Mouse (Mus musculus) MEL (cell line): ENCODE data around the gene Ogg1. TPM values are rescaled to one million over a fixed set of nuclear protein-coding genes. Genes with fewer than 3 reads are reported as not detected.

Source experiments
- DNase-seq: peaks from one replicate; pipeline ENCODE4 v3.0.0; 2011; ENCODE audit warnings: low read depth, low spot score
- H3K27ac ChIP-seq: 2 replicates; pipeline ENCODE4 v1.5.1; 2012; ENCODE audit warnings: low read depth, mild to moderate bottlenecking, control low read depth, low read length, moderate library complexity; ENCODE audit not compliant: control insufficient read depth
- H3K27me3 ChIP-seq, 2 experiments: fragments of 150-350 bp in 1 of 2; sonication (generic) in 1 of 2; 2 replicates each; pipeline ENCODE4 v1.6.1; 2012; ENCODE audit warnings: low read length in 2 of 2, mild to moderate bottlenecking in 2 of 2, improper control_type of control experiment in 1 of 2, moderate library complexity in 1 of 2; ENCODE audit not compliant: insufficient read depth in 2 of 2, control insufficient read depth in 1 of 2
- H3K36me3 ChIP-seq, 2 experiments: 2 replicates each; pipeline ENCODE4 v1.6.1; 2012 to 2014; ENCODE audit warnings: low read length in 2 of 2, improper control_type of control experiment in 1 of 2, inconsistent platforms in 1 of 2, mild to moderate bottlenecking in 1 of 2; ENCODE audit not compliant: insufficient read depth in 2 of 2, control insufficient read depth in 1 of 2
- H3K4me1 ChIP-seq, 2 experiments: fragments of 150-350 bp in 1 of 2; sonication (generic) in 1 of 2; 2 replicates each; pipeline ENCODE4 v1.6.1; 2012; ENCODE audit warnings: low read length in 2 of 2, improper control_type of control experiment in 1 of 2, mild to moderate bottlenecking in 1 of 2; ENCODE audit not compliant: insufficient read depth in 2 of 2, control insufficient read depth in 1 of 2
- H3K4me3 ChIP-seq, 2 experiments: fragments of 150-350 bp in 1 of 2; sonication (generic) in 1 of 2; 2 replicates each; pipeline ENCODE4 v1.5.1; 2012; ENCODE audit warnings: low read depth in 2 of 2, low read length in 2 of 2, mild to moderate bottlenecking in 2 of 2, moderate library complexity in 2 of 2, control low read depth in 1 of 2, improper control_type of control experiment in 1 of 2; ENCODE audit not compliant: control insufficient read depth in 1 of 2, insufficient read depth in 1 of 2
- H3K79me2 ChIP-seq: 2 replicates; pipeline ENCODE4 v1.6.1; 2012; ENCODE audit warnings: mild to moderate bottlenecking, low read length, moderate library complexity; ENCODE audit not compliant: control insufficient read depth, poor library complexity, insufficient read depth
- H3K9ac ChIP-seq: 2 replicates; pipeline ENCODE4 v1.6.1; 2012; ENCODE audit warnings: low read depth, mild to moderate bottlenecking, control low read depth, low read length, moderate library complexity; ENCODE audit not compliant: control insufficient read depth, poor library complexity, severe bottlenecking
- H3K9me3 ChIP-seq: fragments of 150-350 bp; sonication (generic); replicated peaks from 2 replicates; pipeline ENCODE4 v1.6.1; 2012; ENCODE audit warnings: mild to moderate bottlenecking, low read length, improper control_type of control experiment, moderate library complexity; ENCODE audit not compliant: insufficient read depth
- BHLHE40 ChIP-seq: IDR thresholded peaks from 2 replicates; pipeline ENCODE4 v1.6.1; 2012; ENCODE audit warnings: low read depth, mild to moderate bottlenecking, inconsistent platforms, low read length, improper control_type of control experiment, borderline replicate concordance
- CHD1 ChIP-seq: IDR thresholded peaks from 2 replicates; pipeline ENCODE4 v1.6.1; 2012; ENCODE audit warnings: low read depth, mild to moderate bottlenecking, inconsistent platforms, low read length, improper control_type of control experiment
- CTCF ChIP-seq, 3 experiments: IDR thresholded peaks in 2 of 3; conservative IDR thresholded peaks in 1 of 3; 2 replicates each; pipeline ENCODE4 v1.5.1; 2011 to 2012; ENCODE audit warnings: low read length in 3 of 3, low read depth in 2 of 3, mild to moderate bottlenecking in 2 of 3, improper control_type of control experiment in 1 of 3, inconsistent platforms in 1 of 3, mixed read lengths in 1 of 3, moderate library complexity in 1 of 3; ENCODE audit not compliant: control insufficient read depth in 1 of 3, insufficient read depth in 1 of 3, poor library complexity in 1 of 3, severe bottlenecking in 1 of 3
- E2F4 ChIP-seq: IDR thresholded peaks from 2 replicates; pipeline ENCODE4 v1.6.1; 2011; ENCODE audit warnings: low read depth, low read length, improper control_type of control experiment, borderline replicate concordance
- ELF1 ChIP-seq: IDR thresholded peaks from 2 replicates; pipeline ENCODE4 v1.6.1; 2014; ENCODE audit warnings: low read depth, mild to moderate bottlenecking, inconsistent platforms, low read length, improper control_type of control experiment, moderate library complexity
- GATA1 ChIP-seq: IDR thresholded peaks from 2 replicates; pipeline ENCODE4 v1.6.1; 2011; ENCODE audit warnings: low read depth, low read length, improper control_type of control experiment
- HCFC1 ChIP-seq: IDR thresholded peaks from 2 replicates; pipeline ENCODE4 v1.6.1; 2012; ENCODE audit warnings: low read depth, mild to moderate bottlenecking, inconsistent platforms, low read length, improper control_type of control experiment, moderate library complexity
- KAT2A ChIP-seq: conservative IDR thresholded peaks from 2 replicates; pipeline ENCODE4 v1.6.1; 2012; ENCODE audit warnings: low read depth, low read length, improper control_type of control experiment, inconsistent platforms
- MAFK ChIP-seq: IDR thresholded peaks from 2 replicates; pipeline ENCODE4 v1.6.1; 2011; ENCODE audit warnings: low read depth, mild to moderate bottlenecking, low read length, improper control_type of control experiment, borderline replicate concordance
- MAX ChIP-seq: IDR thresholded peaks from 2 replicates; pipeline ENCODE4 v1.6.1; 2011; ENCODE audit warnings: low read length, improper control_type of control experiment
- MAZ ChIP-seq: IDR thresholded peaks from 2 replicates; pipeline ENCODE4 v1.6.1; 2012; ENCODE audit warnings: low read depth, mild to moderate bottlenecking, inconsistent platforms, low read length, improper control_type of control experiment
- MEF2A ChIP-seq: IDR thresholded peaks from 2 replicates; pipeline ENCODE4 v1.6.1; 2014; ENCODE audit warnings: low read depth, mild to moderate bottlenecking, inconsistent platforms, low read length, improper control_type of control experiment; ENCODE audit not compliant: poor library complexity, insufficient replicate concordance, severe bottlenecking; ENCODE audit errors: extremely low read depth
- MXI1 ChIP-seq: IDR thresholded peaks from 2 replicates; pipeline ENCODE4 v1.6.1; 2011; ENCODE audit warnings: mild to moderate bottlenecking, low read depth, low read length, improper control_type of control experiment
- MYC ChIP-seq: IDR thresholded peaks from 2 replicates; pipeline ENCODE4 v1.6.1; 2011; ENCODE audit warnings: low read depth, mild to moderate bottlenecking, low read length, improper control_type of control experiment, moderate library complexity
- NELFE ChIP-seq: IDR thresholded peaks from 2 replicates; pipeline ENCODE4 v1.6.1; 2011; ENCODE audit warnings: low read depth, low read length, improper control_type of control experiment
- NRF1 ChIP-seq: IDR thresholded peaks from 2 replicates; pipeline ENCODE4 v1.6.1; 2014; ENCODE audit warnings: low read depth, mild to moderate bottlenecking, inconsistent platforms, low read length, improper control_type of control experiment, moderate library complexity; ENCODE audit not compliant: poor library complexity, insufficient read depth, severe bottlenecking
- POLR2A ChIP-seq, 2 experiments: IDR thresholded peaks; 2 replicates each; pipeline ENCODE4 v1.6.1; 2011 to 2012; ENCODE audit warnings: low read length in 2 of 2, mild to moderate bottlenecking in 2 of 2, control low read depth in 1 of 2, improper control_type of control experiment in 1 of 2, low read depth in 1 of 2, moderate library complexity in 1 of 2; ENCODE audit not compliant: control insufficient read depth in 1 of 2, insufficient read depth in 1 of 2, poor library complexity in 1 of 2
- POLR2AphosphoS2 ChIP-seq: IDR thresholded peaks from 2 replicates; pipeline ENCODE4 v1.6.1; 2011; ENCODE audit warnings: low read length, improper control_type of control experiment
- POLR2AphosphoS5 ChIP-seq: IDR thresholded peaks from 2 replicates; pipeline ENCODE4 v1.6.1; 2012; ENCODE audit warnings: low read depth, borderline replicate concordance, mild to moderate bottlenecking, inconsistent platforms, low read length, moderate library complexity, mixed read lengths
- RAD21 ChIP-seq: IDR thresholded peaks from 2 replicates; pipeline ENCODE4 v1.6.1; 2011; ENCODE audit warnings: mild to moderate bottlenecking, low read depth, low read length, improper control_type of control experiment
- SIN3A ChIP-seq: IDR thresholded peaks from 2 replicates; pipeline ENCODE4 v1.6.1; 2012; ENCODE audit warnings: low read length, improper control_type of control experiment, inconsistent platforms
- SMC3 ChIP-seq: IDR thresholded peaks from 2 replicates; pipeline ENCODE4 v1.6.1; 2011; ENCODE audit warnings: low read depth, low read length, improper control_type of control experiment
- TCF12 ChIP-seq: IDR thresholded peaks from 2 replicates; pipeline ENCODE4 v1.6.1; 2014; ENCODE audit warnings: low read depth, mild to moderate bottlenecking, inconsistent platforms, low read length, improper control_type of control experiment, moderate library complexity
- UBTF ChIP-seq: IDR thresholded peaks from 2 replicates; pipeline ENCODE4 v1.6.1; 2012; ENCODE audit warnings: low read depth, mild to moderate bottlenecking, inconsistent platforms, low read length, improper control_type of control experiment, moderate library complexity, borderline replicate concordance; ENCODE audit not compliant: insufficient read depth
- USF2 ChIP-seq, 2 experiments: IDR thresholded peaks; 2 replicates each; pipeline ENCODE4 v1.6.1; 2011 to 2012; ENCODE audit warnings: improper control_type of control experiment in 2 of 2, low read length in 2 of 2, borderline replicate concordance in 1 of 2, inconsistent platforms in 1 of 2, low read depth in 1 of 2, mild to moderate bottlenecking in 1 of 2; ENCODE audit not compliant: insufficient read depth in 1 of 2
- ZKSCAN1 ChIP-seq: IDR thresholded peaks from 2 replicates; pipeline ENCODE4 v1.6.1; 2012; ENCODE audit warnings: low read depth, mild to moderate bottlenecking, inconsistent platforms, low read length, improper control_type of control experiment, moderate library complexity
- ZMIZ1 ChIP-seq: IDR thresholded peaks from 2 replicates; pipeline ENCODE4 v1.6.1; 2012; ENCODE audit warnings: low read depth, mild to moderate bottlenecking, inconsistent platforms, low read length, improper control_type of control experiment, moderate library complexity
- polyA plus RNA-seq, 2 experiments: library from polyadenylated mRNA; stranded (reverse) in 1 of 2; unstranded in 1 of 2; fragments of >175 nt in 1 of 2; fragments of >200 nt in 1 of 2; gene quantifications; 2 replicates each; pipeline versions ENCODE4 v1.2.1 to v1.2.4; 2012; ENCODE audit warnings: low replicate concordance in 2 of 2, low read depth in 1 of 2; ENCODE audit not compliant: insufficient read length in 2 of 2, insufficient read depth in 1 of 2, missing spikeins in 1 of 2
- total RNA-seq: library from RNA; depleted of rRNA; stranded (reverse); fragments of 300-350 nt; gene quantifications from 2 replicates; pipeline ENCODE4 v1.2.3, GENCODE M21; 2012

Ogg1 gene
- total and polyA plus RNA-seq, 3 experiments, result 8.7 to 20.0 TPM; not detected in 1

- Histone ChIP-seq H3K9ac (no peak overlapping the region), H3K27me3 (no peaks in the 10 kb centered on the region), H3K36me3 (peaks cover 0 to 24% of the 10 kb centered on the region in 2 experiments; a peak in 2 of 4 replicates), H3K9me3 (no peaks in the 10 kb centered on the region), H3K79me2 (no peaks in the 10 kb centered on the region)
- TF ChIP-seq SMC3 (no peak), MAX (no peak), MAFK (no peak), POLR2AphosphoS5 (no peak), GATA1 (no peak), NRF1 (no peak), TCF12 (no peak), SIN3A (no peak), MEF2A (no peak), CHD1 (no peak), MXI1 (no peak), MYC (no peak), POLR2AphosphoS2 (no peak), ELF1 (no peak), NELFE (no peak)
- TF ChIP-seq, all 39 proteins: peak for 0
- Histone ChIP-seq H3K27ac (no peak overlapping the region), H3K4me1 (peaks cover 9 to 16% of the 10 kb centered on the region in 2 experiments), H3K4me3 (no peak overlapping the region)
- DNase-seq, result no peak
These were observed 6.6 kb downstream of the Ogg1 start for GRCm38 (mm10) chr6:113333137-113333950.

- Histone ChIP-seq H3K4me3 (no peak overlapping the region), H3K36me3 (peaks cover 0 to 16% of the 10 kb centered on the region in 2 experiments; a peak in 2 of 4 replicates), H3K4me1 (peaks cover 8 to 10% of the 10 kb centered on the region in 2 experiments), H3K79me2 (no peaks in the 10 kb centered on the region), H3K9ac (no peak overlapping the region), H3K27me3 (no peaks in the 10 kb centered on the region), H3K27ac (no peak overlapping the region), H3K9me3 (no peaks in the 10 kb centered on the region)
- TF ChIP-seq ZKSCAN1 (no peak), NELFE (no peak), HCFC1 (no peak), MAFK (no peak), UBTF (no peak), CTCF (IDR thresholded peaks at IDR 0.05 in 2 of 3, conservative IDR thresholded peaks at IDR 0.05 in 1 of 3; ENCODE audit: control insufficient read depth in 1 of 3, insufficient read depth in 1 of 3, low read depth in 2 of 3, low read length in 3 of 3, poor library complexity in 1 of 3, severe bottlenecking in 1 of 3) (no peak), CHD1 (no peak), MXI1 (no peak), ELF1 (no peak), RAD21 (no peak), POLR2A (IDR thresholded peaks at IDR 0.05; ENCODE audit: control insufficient read depth in 1 of 2, insufficient read depth in 1 of 2, low read depth in 1 of 2, low read length in 2 of 2, poor library complexity in 1 of 2) (no peak), BHLHE40 (no peak), KAT2A (no peak), USF2 (IDR thresholded peaks at IDR 0.05; ENCODE audit: borderline replicate concordance in 1 of 2, insufficient read depth in 1 of 2, low read depth in 1 of 2, low read length in 2 of 2) (no peak), ZMIZ1 (no peak), MAZ (no peak), E2F4 (no peak), MEF2A (no peak)
- no peak for DNase-seq
These were observed 7.4 kb downstream of the Ogg1 start for GRCm38 (mm10) chr6:113334216-113334615.
